Mouse (Mus musculus) urinary bladder, postnatal 10 days (tissue): ENCODE results near the gene Fgfr2.
"Not testable (repeated sequence)": the region's sequence is repeated elsewhere in the genome, so short reads cannot be mapped to it uniquely, and the experiment has no call there.

Source experiments
- DNase-seq: peaks from one replicate; pipeline ENCODE4 v3.0.0; 2022; ENCODE audit warnings: low spot score

Gene Fgfr2

DNA sequence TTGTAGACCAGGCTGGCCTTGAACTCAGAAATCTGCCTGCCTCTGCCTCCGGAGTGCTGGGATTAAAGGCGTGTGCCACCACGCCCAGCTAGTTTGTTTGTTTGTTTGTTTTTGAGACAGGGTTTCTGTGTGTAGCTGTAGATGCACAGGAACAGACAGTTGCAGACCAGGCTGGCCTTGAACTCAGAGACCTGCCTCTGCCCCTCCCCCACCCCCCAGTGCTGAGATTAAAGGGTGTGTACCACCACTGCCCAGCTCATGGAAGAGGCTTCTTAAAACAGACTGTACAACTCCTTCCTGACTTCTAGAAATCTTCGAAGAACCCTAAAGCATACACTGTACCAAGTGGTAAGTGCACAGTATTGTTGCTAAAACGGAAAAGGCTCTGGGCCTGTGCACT is 2577.7 kb downstream of the Fgfr2 start:
- no peak for DNase-seq

GRCm38 (mm10) chr7:130543181-130543580 is 2580.0 kb downstream of the Fgfr2 start:
- no peak for DNase-seq

- DNase-seq = no peak
Observed at GRCm38 (mm10) chr7:130540176-130540575, 2583.0 kb downstream of the Fgfr2 start.

GRCm38 (mm10) chr7:130537068-130537467 is 2586.1 kb downstream of the Fgfr2 start:
- no peak for DNase-seq

DNA sequence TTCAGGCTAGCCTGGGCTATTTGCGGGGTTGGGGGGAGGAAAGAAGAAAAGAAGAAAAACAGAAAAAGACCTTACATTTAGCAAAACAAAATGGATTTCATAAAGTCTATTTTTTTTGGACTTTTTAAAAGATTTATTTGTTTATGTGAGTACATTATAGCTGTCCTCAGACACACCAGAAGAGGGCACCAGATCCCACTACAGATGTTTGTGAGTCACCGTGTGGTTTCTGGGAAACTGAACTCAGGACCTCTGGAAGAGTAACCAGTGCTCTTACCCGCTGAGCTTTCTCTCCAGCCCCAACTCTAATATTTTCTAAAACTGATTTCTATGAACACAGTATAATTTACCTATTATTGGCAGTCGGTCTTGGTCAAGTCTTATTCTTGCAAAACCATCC is 2588.0 kb downstream of the Fgfr2 start:
- no peak for DNase-seq

GRCm38 (mm10) chr7:130533316-130534260 is 2589.6 kb downstream of the Fgfr2 start:
- peak; percentile 61 for DNase-seq

- DNase-seq = not testable (repeated sequence)
Observed at GRCm38 (mm10) chr7:130531138-130531537, 2592.0 kb downstream of the Fgfr2 start.

GRCm38 (mm10) chr7:130527306-130527705 is 2595.8 kb downstream of the Fgfr2 start:
- no peak for DNase-seq

- DNase-seq = no peak
Observed at GRCm38 (mm10) chr7:130523451-130523850, 2599.7 kb downstream of the Fgfr2 start.

- no peak for DNase-seq
Observed at GRCm38 (mm10) chr7:130520812-130521422, 2602.2 kb downstream of the Fgfr2 start.

- no peak for DNase-seq
Observed at GRCm38 (mm10) chr7:130520049-130520425, 2603.1 kb downstream of the Fgfr2 start, which contains the start of gene Ate1. Gene Ate1 (minus strand): TSS chr7:130520369.

DNA sequence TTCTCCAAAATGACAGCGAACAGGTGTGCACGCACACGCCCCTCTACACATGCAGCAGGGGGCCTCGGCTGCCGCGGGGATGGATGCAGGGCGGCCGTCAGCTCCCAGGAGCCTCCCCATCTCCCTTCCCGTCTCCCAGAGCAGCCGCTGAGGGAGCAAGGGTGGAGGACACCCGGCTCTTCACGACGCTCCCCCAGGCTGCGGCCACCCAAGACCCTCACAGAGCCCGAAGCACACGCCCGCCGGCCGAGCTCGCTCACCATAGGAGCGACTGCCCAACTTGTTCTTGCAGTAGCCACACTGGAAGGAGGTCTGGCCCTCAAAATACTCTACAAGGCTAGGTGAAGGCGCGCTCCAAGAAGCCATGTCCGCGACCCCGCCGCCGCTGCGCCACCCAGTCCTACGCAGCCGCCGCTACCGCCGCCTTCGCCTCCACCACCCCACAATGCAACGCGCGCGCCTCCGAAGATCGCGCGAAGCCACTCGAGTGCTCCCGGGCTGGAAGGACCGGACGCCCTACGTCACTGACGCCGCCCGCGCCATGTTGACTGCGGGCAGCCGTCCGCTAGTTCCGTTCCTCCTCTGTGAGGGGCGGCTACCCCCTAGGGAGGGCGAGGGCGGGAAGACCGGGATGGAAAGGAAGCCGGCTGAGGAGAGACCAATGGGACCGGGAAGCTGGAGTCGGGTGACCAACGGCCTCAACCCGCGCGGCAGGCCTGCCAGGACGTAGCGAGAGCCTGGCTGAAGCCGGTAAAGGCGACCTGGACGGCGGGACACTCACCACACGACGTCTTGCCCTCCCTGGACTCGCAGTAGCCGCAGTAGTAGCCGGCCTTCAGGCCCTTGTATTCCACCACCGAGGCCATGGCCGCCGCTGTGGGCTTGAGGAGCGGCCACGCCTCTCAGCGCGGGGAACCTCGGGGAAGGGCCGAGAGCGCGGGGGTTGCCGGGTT is 2603.8 kb downstream of the Fgfr2 start:
- peak; percentile 95 for DNase-seq

GRCm38 (mm10) chr7:130518213-130519095 is 2604.7 kb downstream of the Fgfr2 start:
- no peak for DNase-seq

- DNase-seq = no peak
Observed at GRCm38 (mm10) chr7:130510243-130510642, 2612.9 kb downstream of the Fgfr2 start.

DNA sequence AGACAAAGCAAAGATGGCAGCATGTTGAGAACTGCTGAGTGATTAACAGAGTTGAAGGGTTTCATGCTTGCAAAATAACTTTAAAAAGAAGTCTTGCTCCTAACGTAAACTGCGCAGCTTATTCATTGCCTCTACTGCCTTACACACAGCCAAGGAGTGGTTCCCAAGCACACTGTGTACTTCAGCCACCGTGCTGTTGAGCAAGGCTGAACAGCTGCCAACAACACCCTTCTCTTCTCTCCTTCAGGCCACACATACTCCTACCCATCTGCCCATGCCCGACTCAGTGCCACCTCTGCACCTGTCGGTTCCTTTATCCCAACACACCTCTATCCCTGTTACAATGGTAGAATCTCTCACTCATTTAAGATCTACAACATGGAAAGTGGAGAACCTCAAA is 2620.1 kb downstream of the Fgfr2 start:
- no peak for DNase-seq

DNA sequence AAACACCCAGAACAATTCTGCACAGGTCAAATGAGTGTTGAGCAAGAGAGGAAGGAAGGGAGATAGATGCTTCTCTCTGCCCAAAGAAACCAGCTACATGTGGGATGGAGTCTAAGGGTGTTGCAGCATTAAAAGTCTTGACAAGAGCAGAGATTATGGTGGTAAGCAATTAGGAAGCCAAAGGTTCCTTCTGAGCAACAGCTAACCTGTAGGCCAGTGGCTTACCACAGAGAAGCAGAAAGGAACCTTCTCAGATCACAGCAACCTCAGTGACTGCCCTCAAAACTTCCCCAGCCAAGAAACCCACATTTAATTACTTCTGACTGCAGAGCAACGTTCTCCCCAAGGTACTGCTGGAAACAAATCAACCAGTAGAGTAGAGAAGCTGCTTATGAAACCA is 2621.7 kb downstream of the Fgfr2 start:
- no peak for DNase-seq

GRCm38 (mm10) chr7:130493346-130493745 is 2629.8 kb downstream of the Fgfr2 start:
- no peak for DNase-seq

DNA sequence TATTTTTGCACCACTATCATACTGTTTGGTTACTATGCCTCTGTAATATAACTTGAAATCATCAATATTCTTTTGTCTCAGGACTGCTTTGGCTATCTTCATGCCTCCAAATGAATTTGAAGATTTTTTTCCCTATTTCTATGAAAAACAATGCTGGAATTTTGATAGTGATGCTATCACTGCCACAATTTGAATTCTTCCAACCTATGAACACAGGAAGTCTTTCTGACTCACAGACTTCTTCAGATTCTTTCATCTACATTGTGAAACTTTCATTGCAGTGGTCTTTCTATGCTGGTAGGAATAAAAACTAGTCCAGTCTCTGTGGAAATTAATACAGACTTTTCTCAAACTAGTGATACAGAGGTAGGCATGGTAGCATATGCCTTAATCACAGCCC is 2631.1 kb downstream of the Fgfr2 start:
- no peak for DNase-seq

DNA sequence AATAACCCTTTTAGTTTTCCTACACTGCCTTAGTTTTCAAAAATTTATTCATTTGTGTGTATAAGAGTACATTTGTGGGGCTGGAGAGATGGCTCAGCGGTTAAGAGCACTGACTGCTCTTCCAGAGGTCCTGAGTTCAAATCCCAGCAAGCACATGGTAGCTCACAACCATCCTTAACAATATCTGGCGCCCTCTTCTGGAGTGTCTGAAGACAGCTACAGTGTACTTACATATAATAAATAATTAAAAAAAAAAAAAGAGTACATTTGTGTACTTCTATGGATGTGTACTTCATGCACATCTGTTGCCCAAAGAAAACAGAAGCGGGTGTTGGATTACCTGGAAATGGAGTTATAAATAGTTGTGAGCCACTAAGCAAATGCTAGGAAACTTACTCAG is 2644.1 kb downstream of the Fgfr2 start:
- DNase-seq = not testable (repeated sequence)

DNA sequence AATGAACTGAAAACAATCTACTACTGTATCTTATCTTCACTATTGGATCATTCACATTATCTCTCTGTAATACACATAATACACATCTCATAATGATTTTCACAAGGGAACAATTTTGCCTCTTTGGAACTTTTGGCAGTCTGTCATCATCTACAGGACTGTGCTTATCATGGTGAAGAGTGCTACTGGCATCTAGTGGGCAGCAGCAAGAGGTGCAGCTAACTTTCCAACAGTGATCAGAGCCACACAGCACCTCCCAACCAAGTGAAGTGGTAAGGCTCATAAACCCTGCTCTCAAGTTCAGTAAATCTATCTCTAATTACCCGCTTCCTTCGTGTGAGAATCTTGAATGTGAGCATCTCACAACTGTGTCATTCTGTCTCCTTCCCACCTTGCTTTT is 2647.2 kb downstream of the Fgfr2 start:
- DNase-seq = no peak

- DNase-seq = no peak
Observed at GRCm38 (mm10) chr7:130473881-130474280, 2649.3 kb downstream of the Fgfr2 start.
